Mouse (Mus musculus) induced T-regulatory cell, adult 2 months (primary cell): ENCODE measurements around the gene Senp5.
"Not testable (repeated sequence)": the region's sequence is repeated elsewhere in the genome, so short reads cannot be mapped to it uniquely, and the experiment has no call there.

Source experiments
- DNase-seq: peaks from one replicate; pipeline ENCODE4 v3.0.0-alpha.2; 2012; ENCODE audit warnings: low read depth

Gene Senp5

DNA sequence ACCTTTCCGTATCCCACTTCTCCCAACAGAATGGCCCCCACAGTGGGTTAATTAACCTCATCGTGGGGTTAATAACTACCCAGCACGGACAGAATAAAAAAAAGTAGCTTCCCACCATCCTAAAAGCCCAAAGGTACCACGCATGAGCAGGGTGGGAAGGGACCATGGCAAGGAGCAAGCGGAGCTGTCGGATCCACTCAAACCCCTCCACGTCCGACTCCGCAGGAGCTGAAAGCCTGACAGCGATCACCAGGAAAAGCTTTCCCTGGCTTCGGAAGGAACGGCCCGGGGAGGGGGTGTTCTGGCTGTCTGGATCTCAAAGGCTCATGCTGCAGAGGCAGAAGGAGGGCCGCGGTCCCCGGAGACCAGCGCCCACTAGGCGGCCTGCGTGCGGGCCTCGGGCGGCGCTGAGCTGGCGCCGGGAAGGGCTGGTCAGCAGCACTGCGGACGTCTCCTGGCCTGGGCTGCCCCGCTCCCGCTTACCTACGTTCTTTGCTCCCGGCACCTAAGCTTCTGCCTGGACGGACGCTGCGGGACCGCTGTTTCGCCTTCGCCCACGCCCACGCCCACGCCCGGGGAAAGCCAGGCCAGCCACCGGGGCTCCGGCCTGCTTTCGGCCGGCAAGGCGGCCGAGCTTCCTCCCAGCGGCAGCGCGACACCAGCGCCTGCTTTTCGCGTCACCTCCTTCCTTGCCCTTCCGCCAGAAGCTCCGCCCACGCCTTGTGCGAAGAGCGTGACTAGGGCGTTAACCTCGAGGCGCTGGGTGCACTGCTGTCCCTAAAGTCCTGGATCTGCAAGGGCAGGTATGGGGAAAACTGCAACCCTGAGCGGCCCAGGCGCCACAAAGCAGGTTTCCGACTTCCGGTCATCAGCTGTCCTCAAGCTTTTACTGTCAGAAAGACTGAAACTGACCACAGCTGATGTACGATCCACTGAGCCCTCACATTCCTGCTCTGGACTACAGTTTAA is at the start of gene Senp5:
TSS of gene Senp5 (minus strand) at position 779 of the 969 bp plus-strand sequence.
- peak; percentile 95 for DNase-seq

DNA sequence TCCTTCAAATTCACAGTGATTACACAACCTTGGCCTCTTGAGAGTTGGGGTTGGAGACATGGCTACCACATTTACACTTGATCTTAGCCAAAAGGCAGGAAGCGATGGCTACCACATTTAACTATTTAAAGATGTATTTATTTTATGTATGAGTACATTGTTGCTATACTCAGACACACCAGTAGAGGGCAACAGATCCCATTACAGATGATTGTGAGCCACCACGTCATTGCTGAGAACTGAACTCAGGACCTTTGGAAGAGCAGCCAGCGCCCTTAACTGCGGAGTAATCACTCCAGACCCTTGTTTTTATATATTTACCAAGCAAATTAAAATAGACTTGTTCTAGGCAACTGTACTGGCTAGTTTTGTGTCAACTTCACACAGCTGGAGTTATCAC is 39.3 kb upstream of the Senp5 start:
- no peak for DNase-seq

DNA sequence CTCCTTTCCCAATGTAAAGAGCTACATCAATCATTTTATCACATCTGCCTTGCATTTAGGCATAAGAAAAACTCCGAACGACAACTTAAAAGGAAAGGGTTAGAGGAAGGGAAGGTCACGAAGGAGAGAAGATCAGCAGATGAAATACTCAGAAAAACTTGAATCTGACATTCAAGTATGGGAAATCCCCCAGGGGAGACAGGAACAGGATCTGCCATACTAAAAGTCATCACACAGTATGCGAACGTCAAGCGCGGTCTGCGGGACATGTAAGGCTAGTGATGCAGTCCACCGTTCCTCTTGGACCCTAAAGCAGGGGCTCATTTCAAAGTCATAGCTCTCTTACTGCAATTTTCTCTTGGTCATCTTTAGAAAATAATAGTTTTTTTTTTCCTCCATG is 16.6 kb upstream of the Senp5 start:
- peak; percentile 78 for DNase-seq

DNA sequence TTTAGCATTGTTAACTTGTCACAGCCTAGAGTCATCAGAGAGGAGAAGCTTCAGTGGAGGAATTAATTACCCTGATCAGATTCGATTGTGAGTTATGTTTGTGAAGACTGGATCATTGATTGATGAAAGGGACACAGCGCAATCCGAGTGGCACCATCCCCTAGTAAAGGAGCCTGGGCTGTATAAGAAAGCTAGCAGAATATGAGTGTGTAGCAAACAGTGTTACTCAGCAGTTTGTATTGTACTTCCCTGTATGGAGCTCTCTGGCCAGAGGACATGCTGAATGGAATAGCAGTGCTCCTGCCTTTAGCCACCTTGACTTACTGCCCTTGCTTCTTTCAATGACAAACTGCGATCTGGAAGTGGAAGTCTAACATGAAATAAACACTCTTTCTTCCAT is 7.2 kb upstream of the Senp5 start:
- no peak for DNase-seq

DNA sequence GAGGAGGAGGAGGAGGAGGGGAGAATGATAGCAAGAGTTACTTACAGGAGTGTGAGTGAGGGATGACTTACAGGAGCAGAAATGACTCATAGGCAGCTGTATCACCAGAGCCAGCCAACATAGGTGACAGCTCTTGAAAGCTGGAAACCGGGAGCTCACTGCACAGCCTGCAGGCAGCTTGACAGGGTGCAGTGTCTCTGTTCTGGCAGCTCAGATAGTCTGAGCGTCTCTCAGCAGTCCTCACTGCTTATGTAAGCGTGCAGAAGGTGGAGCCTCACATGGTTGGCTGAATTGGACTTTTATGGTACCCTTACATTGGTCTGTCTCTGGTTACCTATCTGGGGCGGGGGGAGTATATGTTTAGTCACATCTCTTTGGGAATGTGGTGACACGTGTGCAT is 6.8 kb upstream of the Senp5 start:
- peak; percentile 47 for DNase-seq

DNA sequence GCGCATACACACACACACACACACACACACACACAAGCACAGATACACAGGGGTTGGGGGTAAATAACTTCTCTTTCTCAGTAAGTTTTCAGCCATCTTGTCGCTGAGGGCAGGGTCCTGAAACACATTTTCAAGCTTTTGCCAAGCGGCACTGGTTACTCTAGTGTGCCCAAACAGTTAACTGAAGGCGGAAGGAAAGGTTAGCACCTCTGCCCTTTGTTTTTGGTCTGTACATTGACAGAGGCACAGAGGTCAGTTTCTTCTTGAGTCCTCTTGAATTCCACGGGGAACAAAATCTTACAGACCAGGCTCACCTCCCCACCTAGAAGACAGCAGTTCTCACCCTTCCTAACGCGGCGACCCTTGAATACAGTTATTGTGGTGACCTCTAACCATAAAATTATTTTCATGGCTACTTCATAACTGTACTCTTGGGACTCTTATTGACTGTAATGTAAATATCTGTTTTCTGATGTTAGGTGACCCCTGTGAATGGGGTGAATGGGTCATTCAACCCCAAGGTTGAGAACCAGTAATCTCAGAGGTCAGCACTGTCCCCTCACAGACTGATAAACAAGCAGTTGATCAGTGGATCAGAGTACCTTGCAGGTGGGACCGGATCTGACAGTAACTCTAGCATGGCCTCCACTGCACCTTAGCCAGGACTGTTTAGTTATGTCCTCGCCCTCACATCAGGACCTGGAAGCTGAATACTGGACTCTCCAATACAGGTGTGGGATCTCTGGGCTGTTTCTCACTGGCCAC is 5.6 kb upstream of the Senp5 start:
- DNase-seq: no peak

DNA sequence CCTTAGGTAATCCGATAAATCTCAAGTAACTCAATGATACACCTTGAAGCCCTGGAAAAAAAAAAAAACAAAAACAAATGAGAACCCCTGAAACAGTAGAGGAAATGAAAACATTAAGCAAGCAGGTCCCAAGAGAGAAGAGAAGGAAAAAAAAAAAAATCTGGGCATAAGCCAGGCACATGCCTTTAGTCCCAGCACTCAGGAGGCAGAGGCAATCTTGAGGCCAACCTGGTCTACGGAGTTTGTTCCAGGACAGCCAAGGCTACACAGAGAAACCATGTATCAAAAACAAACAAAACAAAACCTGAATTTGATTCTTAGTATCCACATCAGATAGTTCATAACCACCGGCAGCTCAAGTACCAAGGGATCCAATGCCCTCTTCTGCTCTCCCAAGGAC is 1.6 kb upstream of the Senp5 start:
- no peak for DNase-seq

DNA sequence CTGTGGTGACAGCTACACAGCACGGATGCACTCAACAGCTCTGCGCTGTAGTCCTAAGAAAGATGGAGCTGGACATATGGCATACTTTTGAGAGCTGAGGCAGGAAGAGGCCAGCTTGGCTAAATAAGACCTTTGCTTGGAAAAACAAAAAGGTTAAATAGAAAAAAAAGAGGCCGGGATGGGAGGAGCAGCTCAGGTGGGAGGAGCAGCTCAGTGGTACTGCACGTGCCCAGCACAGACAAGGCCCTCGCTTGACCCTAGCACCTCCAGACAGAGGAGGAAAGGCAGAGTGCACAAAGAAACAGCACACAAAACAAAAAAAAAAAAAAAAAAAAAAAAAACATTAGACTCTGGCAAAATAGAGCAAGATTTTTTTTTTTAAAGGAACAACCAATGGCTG is 6.7 kb downstream of the Senp5 start:
- no peak for DNase-seq

DNA sequence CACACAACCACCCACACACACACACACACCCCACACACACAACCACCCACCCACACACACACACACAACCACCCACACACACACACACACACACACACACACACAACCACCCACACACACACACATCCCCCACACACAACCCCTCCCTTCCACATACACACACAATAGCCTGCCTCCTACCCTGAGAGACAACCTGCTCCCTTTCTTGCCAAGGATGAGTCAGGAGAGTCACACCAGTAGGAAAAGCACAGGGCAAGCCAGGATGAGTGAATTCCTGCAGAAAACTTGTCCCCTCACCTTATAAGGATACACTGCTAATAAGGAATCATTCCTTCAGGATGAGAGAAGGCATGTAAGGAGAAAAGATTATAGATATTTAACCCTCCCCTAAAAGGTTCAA is 9.1 kb downstream of the Senp5 start:
- no peak for DNase-seq

DNA sequence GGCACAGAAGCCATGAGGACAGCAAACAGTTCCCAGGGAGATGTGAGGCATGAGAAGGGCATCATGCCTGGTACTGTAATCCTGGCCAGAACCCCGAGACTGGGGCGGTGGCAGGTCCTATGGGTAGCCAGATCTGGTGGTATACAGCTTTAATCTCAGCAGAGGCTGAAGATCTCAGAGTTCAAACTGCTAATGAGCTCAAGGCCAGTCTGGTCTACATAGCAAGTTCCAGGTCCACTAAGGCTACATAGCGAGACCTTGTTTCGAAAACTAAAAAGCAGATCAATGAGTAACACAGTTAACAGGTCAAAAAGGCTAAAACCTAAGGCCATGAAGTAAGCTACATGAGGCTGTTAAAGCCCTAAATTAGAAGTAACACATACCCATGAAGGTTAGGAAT is 9.9 kb downstream of the Senp5 start:
- DNase-seq: no peak

DNA sequence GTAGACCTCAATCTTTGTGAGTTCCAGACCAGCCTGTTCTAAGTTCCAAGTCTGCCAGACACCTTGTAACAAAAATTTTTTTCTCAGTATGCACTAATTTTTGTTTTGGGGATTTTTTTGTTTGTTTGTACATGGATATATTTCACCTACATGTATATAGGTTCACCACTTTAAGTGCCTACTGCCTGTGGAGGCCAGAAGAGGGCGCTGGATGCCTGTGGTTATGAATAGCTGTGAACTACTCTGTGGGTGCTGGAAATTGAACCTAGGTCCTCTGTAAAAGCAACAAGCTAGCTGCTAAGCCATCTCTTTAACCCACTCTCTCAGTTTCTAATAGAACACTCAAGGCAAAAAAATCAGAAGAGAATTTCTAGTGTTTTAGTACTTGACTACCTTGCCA is 11.0 kb downstream of the Senp5 start:
- peak; percentile 45 for DNase-seq

DNA sequence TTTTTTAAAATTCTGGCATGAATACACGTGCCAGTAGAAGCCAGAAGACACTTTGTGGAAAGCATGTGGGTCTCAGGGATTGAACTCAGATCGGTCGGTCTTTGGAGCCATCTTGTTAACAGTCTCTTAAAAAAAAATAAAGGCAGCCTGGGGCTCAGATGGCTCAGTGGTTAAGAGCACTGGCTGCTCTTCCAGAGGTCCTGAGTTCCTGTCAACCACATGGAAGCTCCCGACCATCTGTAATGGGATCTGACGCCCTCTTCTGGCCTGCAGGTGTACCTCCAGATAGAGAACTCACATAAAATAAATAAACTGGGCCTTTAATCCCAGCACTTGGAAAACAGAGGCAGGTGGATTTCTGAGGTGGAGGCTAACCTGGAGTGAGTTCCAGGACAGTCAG is 22.1 kb downstream of the Senp5 start:
- DNase-seq: no peak

DNA sequence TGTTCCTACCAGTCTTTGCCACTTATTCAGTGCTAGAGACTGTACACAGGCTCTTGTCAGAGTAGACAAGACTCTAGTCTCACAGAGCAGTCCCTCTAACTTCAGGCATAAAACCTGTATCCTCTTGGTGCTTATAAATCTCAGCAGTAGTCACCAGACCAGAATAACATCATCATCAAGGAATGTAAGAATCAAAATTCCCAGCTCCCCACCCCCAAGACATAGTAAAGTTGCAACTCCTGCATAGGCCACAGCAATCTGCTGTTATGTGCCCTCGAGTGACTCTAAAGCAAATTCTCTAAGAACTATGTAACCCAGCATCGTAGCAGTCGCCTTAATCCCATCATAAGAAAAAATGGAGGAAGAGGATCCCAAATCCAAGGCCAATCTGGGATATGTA is 23.6 kb downstream of the Senp5 start:
- DNase-seq: no peak

DNA sequence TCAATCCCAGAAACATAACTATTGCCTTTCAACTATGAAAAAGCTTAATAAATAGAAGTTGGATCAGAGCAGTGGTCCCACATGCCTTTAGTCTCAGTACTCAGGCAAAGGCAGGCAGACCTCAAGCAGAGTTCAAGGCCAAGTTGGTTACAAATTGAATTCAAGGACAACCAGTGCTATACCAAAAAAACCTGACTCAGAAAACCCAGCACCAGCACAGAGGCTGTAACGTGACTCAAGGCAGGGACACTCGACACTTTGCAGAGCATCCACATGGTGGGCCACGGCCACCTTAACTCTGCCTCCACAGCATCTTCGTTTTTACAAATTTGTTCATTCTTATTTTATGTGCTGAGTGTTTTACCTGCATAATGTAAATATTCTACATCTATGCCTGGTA is 27.8 kb downstream of the Senp5 start:
- no peak for DNase-seq

DNA sequence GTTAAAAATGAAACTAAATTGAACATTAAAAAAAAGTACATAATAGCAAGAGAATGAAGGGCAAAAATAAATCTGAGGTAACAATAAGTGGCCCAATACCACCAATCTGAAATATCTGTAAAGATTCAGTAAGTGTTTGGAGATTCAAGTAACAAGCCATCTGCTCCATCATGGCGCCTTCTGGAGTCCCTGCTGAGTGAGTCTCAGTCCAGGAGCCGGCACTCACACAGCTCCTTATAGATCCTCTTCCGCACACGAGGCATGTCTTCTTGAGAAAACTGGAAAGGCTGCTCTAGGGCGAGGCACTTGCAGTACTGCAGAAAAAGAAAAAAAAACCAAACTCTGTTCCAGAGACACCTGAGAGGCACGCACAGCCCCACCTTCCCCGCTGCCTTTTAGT is 39.9 kb downstream of the Senp5 start:
- no peak for DNase-seq

DNA sequence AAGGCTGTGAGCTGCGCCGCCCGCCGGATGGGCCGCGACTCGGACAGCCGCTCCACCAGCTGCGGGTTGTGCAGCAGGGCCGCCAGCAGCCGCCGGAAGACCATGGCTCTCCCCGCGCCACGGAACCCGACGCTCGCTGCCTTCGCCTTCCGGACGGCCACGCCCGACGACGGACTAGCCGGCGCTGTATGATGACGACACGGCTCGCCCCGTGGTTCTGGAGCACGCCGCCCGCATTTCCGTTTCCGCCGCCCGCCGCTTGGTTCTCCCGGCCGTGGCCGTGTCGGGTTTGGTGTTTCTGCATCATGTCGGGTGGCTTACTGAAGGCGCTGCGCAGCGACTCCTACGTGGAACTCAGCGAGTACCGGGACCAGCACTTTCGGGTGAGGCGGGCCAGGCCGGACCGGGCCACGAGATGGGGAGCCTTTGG is 54.7 kb downstream of the Senp5 start, which contains the start of the genes 0610012G03Rik and Ncbp2:
TSS of gene 0610012G03Rik (minus strand) at position 150 of the 430 bp plus-strand sequence.
TSS of gene Ncbp2 (plus strand) at position 169 of the 430 bp plus-strand sequence.
- DNase-seq: peak; percentile 96

DNA sequence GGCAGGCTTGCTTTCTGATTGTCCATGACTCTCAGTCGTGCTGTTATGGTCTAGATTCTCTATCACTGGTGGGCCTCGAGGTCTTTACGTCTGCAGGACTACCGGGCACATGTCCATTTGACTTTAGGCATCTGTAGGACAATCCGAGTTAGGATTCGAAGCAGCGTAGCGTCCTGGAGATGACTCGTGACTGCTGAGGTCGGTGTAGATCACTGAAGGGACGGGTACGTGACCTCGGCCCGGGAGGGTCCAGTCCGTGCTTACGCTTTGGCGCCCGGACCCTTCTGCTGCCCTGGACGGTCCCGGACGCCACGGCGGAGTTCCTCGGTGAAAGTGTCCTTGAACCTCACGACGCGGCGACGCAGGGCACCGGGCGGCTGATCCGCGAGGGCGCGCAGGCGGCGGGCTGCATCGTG is 55.2 kb downstream of the Senp5 start:
- DNase-seq: no peak

DNA sequence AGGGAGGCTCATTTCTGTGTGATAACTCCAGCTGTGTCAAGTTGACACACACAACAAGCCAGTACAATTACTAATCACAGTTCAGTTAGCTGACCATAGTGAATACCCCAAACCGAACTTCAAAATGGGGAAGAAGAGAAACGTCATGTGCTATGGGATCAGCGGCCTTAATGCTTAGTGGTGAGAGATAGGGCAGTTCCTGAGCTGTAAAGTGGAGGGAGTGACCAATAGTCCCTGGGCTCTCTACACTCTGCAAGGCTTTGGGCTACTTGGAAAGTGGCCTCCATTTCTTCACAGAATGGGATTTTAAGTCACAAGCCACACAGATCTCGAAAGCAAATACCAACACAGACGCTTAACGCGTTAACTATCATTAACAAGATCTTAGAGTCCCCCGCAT is 55.8 kb downstream of the Senp5 start:
- no peak for DNase-seq

DNA sequence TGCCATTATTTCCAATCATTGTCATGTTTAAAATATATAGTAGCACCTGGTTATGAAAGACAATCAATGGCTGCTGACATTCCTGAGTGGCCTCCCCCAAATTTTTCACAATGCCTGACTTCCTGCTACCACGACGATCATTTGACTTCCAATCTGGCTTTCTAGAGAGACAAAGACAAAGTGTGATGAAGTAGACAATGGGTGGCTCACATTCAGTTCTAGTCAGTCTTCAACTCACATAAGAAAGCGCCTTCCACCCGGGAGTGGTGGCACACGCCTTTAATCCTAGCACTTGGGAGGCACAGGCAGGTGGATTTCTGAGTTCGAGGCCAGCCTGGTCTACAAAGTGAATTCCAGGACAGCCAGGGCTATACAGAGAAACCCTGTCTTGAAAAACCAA is 57.1 kb downstream of the Senp5 start:
- not testable (repeated sequence) for DNase-seq

DNA sequence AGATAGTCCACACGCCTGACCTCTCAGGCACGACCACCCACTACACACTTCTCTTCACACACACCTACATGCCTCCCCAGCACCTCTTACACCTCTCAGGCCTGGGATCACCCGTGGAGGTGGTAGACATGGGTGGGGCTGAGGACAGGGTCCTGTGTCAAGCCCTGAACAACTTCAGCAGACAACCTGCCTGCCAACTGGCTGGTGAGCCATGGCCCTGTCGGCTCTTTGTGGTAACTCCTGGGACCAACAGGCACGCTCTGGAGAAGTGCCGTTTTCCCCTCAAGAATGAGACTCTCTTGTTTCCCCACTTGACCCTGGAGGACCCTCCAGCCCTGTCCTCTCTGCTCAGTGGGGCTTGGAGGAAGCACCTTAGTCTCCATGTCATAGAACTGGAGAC is 57.7 kb downstream of the Senp5 start:
- no peak for DNase-seq

DNA sequence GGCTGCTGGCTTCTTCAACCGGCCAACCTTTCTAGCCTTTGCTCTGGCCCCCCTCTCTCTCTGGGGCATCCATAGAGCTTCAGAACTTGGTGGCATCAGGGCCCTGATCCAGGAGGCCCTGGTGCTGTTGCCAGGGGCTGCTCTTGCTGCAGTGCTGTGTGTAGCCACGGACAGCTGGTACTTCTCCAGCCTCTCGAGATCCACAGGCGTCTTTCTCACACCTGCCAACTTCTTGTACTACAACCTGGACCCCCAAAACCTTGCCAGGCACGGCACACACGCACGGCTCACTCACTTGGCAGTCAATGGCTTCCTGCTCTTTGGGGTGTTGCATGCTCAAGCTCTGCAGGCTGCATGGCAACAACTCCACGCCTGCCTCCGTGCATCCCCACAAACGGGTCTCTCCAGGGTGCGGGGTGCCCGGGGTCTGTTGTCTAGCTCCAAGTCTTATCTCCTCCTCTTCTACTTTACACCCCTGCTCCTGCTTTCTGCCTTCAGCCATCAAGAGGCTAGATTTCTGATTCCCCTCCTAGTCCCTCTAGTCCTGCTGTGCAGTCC is 58.3 kb downstream of the Senp5 start:
- DNase-seq: no peak

DNA sequence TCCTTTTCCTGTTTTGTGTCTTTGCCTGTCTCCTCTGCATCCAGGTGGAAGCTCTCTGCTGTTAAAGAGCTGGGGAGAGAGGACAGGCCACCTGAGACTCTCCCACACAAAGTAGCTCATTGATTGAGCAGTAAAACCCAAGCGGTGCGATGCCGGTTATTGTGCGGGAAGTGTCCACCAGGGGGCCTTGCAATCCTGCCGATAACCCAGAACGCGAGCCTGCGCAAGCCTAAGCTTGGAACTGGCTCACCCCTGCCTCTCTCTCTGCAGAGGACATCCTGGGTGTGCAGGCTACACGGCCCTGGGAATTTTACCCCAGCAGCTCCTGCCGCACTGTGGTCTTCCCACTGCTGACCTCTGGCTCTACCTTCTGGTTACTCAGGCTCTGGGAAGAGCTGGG is 59.1 kb downstream of the Senp5 start:
- DNase-seq: peak; percentile 87

DNA sequence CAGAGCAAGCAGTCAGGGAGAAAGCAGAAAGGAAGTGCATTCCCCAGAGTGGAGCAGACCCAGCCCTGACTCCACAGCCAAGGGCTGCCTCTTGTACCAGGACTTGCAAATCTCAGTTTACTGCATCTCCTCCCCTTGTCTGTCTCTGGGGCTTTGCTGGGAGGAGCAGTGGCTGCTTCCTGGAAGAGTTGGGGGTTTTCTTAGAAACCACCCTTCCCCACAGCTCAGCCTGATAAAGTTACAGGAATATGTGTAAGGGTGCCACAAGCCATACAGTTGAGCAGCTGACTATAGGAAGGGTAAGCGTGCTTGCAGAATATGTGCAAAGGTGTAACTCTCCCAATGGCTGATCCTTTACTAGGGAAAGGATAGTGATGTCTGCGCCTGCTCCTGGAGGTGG is 62.5 kb downstream of the Senp5 start:
- peak; percentile 38 for DNase-seq
